ENCODE assay signal across 27 mouse cellular contexts in genomic region chr4:117731926-117732325, GRCm38 (mm10). TPM values are rescaled to one million over a fixed set of nuclear protein-coding genes. Genes with fewer than 3 reads are reported as not detected.
DNase-seq lines count a peak whose midpoint lies in the region; TF ChIP-seq lines count a peak whose summit lies in the region.
"Had no signal": no experiment of that assay in that cellular context is flagged by ENCODE, and none has a peak within 500 bp of the region (broad histone marks: within the 10 kb centered on the region; RNA-seq: fewer than 3 reads in every experiment).

No protein-coding gene starts in this region.

- peak; percentile 61 for DNase-seq in heart, adult 11 months
- DNase-seq in heart, adult 2 months, result no peak
- DNase-seq in urinary bladder, postnatal 36 days (ENCODE audit: low spot score in 2 of 2), result peak; percentile 10 to 23
- DNase-seq in urinary bladder, postnatal 4 days (ENCODE audit: low spot score in 2 of 2), result no peak
- no peak for DNase-seq in adrenal gland, postnatal 25 days
- DNase-seq: adrenal gland, adult 2 months; adrenal gland, postnatal 10 days; adrenal gland, postnatal 36 days; B cell, adult 2 months; cerebellum, adult 11-12 months; cerebellum, adult 2 months; cerebellum, adult 9-10 months; cerebellum, postnatal 10 days; cerebellum, postnatal 25 days; forebrain, postnatal 0 days had no signal

- no peak for TF ChIP-seq POLR2A in heart, adult 2 months (IDR thresholded peaks at IDR 0.05; ENCODE audit: insufficient read depth, low read depth, low read length)

- H3K79me2 ChIP-seq in heart, adult 2 months (replicated peaks; ENCODE audit: control insufficient read depth, insufficient read depth, low read length), result no peaks in the 10 kb centered on the region

- no peak overlapping the region for H3K4me3 ChIP-seq in heart, adult 2 months
- H3K4me3 ChIP-seq: embryonic facial prominence, embryonic 10.5 days; embryonic facial prominence, embryonic 12.5 days; forebrain, embryonic 13.5 days; forebrain, embryonic 15.5 days had no signal

- no peaks in the 10 kb centered on the region for H3K36me3 ChIP-seq in heart, adult 2 months (ENCODE audit: control insufficient read depth, insufficient read depth, low read length)
- H3K36me3 ChIP-seq: embryonic facial prominence, embryonic 10.5 days; embryonic facial prominence, embryonic 12.5 days; forebrain, embryonic 15.5 days; G1E had no signal

- no peak for TF ChIP-seq CTCF in heart, adult 2 months (IDR thresholded peaks at IDR 0.05)

- H3K9ac ChIP-seq in heart, adult 2 months (ENCODE audit: low read depth, low read length), result no peak overlapping the region
- H3K9ac ChIP-seq: embryonic facial prominence, embryonic 12.5 days; forebrain, embryonic 13.5 days; forebrain, embryonic 15.5 days; forebrain, postnatal 0 days had no signal

- H3K27ac ChIP-seq in heart, adult 2 months, result no peak overlapping the region
- H3K27ac ChIP-seq: embryonic facial prominence, embryonic 10.5 days; embryonic facial prominence, embryonic 12.5 days; forebrain, embryonic 13.5 days; forebrain, embryonic 15.5 days had no signal

- intact Hi-C loops in heart, adult 2 months (cut with DNase I), result no loop called here

- no peak for TF ChIP-seq EP300 in heart, adult 2 months (IDR thresholded peaks at IDR 0.05; ENCODE audit: insufficient read depth, low read depth, low read length)

- H3K27me3 ChIP-seq in heart, adult 2 months (ENCODE audit: control insufficient read depth, insufficient read depth, low read length), result no peaks in the 10 kb centered on the region; the same call in 1 of the 2 replicates
- H3K27me3 ChIP-seq: embryonic facial prominence, embryonic 12.5 days; forebrain, embryonic 13.5 days; forebrain, embryonic 15.5 days had no signal

- no peaks in the 10 kb centered on the region for H3K4me1 ChIP-seq in heart, adult 2 months (ENCODE audit: control insufficient read depth, insufficient read depth, low read length)
- H3K4me1 ChIP-seq: embryonic facial prominence, embryonic 10.5 days; embryonic facial prominence, embryonic 12.5 days; forebrain, embryonic 13.5 days; forebrain, embryonic 15.5 days had no signal

- WGBS in heart, adult 2 months, result 79% methylated on average over 3 of the region's 3 CpGs

RNA-seq across cellular contexts. Expression of gene Gm12845, which starts 7.7 kb away (rescaled TPM):
- not detected for total RNA-seq in heart, adult 2 months (2021)
- not detected in 2 replicates for polyA plus RNA-seq in heart, adult 2 months (2012; rRNA removed)
- not detected in 2 replicates for total RNA-seq in adrenal gland, postnatal 25 days (2021)
- total RNA-seq: adrenal gland, adult 2 months; adrenal gland, postnatal 10 days; adrenal gland, postnatal 36 days; forebrain, postnatal 0 days had no signal
- polyA plus RNA-seq: activated CD4-positive, CD25-positive, alpha-beta regulatory T cell, adult 4 months; adrenal gland, adult 2 months; CD4-positive, CD25-positive, alpha-beta regulatory T cell, adult 4 months; cerebellum, adult 2 months; cortical plate, adult 2 months; embryonic facial prominence, embryonic 10.5 days; embryonic facial prominence, embryonic 12.5 days; embryonic facial prominence, embryonic 14.5 days; forebrain, embryonic 11.5 days; forebrain, embryonic 13.5 days; forebrain, embryonic 15.5 days; forebrain, postnatal 0 days; G1E; Patski had no signal

RNA-seq across cellular contexts. Expression of gene Klf17, which starts 33.5 kb away (rescaled TPM):
- not detected for total RNA-seq in heart, adult 2 months (2021)
- polyA plus RNA-seq in heart, adult 2 months (2012; rRNA removed), result not detected in 2 replicates
- not detected in 2 replicates for total RNA-seq in adrenal gland, postnatal 25 days (2021)
- total RNA-seq: adrenal gland, adult 2 months; adrenal gland, postnatal 10 days; adrenal gland, postnatal 36 days; CH12.LX; forebrain, postnatal 0 days; G1E had no signal
- polyA plus RNA-seq: activated CD4-positive, CD25-positive, alpha-beta regulatory T cell, adult 4 months; adrenal gland, adult 2 months; CD4-positive, CD25-positive, alpha-beta regulatory T cell, adult 4 months; cerebellum, adult 2 months; cortical plate, adult 2 months; embryonic facial prominence, embryonic 10.5 days; embryonic facial prominence, embryonic 12.5 days; embryonic facial prominence, embryonic 14.5 days; forebrain, embryonic 11.5 days; forebrain, embryonic 13.5 days; forebrain, embryonic 15.5 days; forebrain, postnatal 0 days; G1E; Patski had no signal

RNA-seq across cellular contexts. Expression of gene Dmap1, which starts 49.9 kb away (rescaled TPM):
- total RNA-seq in heart, adult 2 months (2021), result 10 to 100 TPM; 17.9 to 19.4 TPM
- polyA plus RNA-seq in heart, adult 2 months (2012; rRNA removed), result 14.1 and 18.5 TPM in 2 replicates
- total RNA-seq in adrenal gland, postnatal 25 days (2021), result 26.7 and 32.7 TPM in 2 replicates

Comparison
In these comparisons a context has a peak if more than half of its experiments do, and no peak if none do; other contexts are left out.
1. DNase-seq: peak in heart, adult 11 months (single experiment) and urinary bladder, postnatal 36 days (2 of 2); none in heart, adult 2 months (0 of 2), urinary bladder, postnatal 4 days (0 of 2) and adrenal gland, postnatal 25 days (single experiment).